Mouse (Mus musculus) MEL (cell line): ENCODE results near the gene Gm42715.
"Not testable (repeated sequence)": the region's sequence is repeated elsewhere in the genome, so short reads cannot be mapped to it uniquely, and the experiment has no call there.

Source experiments
- CHD1 ChIP-seq: IDR thresholded peaks from 2 replicates; pipeline ENCODE4 v1.6.1; 2012; ENCODE audit warnings: low read depth, mild to moderate bottlenecking, inconsistent platforms, low read length, improper control_type of control experiment
- CTCF ChIP-seq, 3 experiments: IDR thresholded peaks in 2 of 3; conservative IDR thresholded peaks in 1 of 3; 2 replicates each; pipeline ENCODE4 v1.5.1; 2011 to 2012; ENCODE audit warnings: low read length in 3 of 3, low read depth in 2 of 3, mild to moderate bottlenecking in 2 of 3, improper control_type of control experiment in 1 of 3, inconsistent platforms in 1 of 3, mixed read lengths in 1 of 3, moderate library complexity in 1 of 3; ENCODE audit not compliant: control insufficient read depth in 1 of 3, insufficient read depth in 1 of 3, poor library complexity in 1 of 3, severe bottlenecking in 1 of 3
- EP300 ChIP-seq, 2 experiments: IDR thresholded peaks; 2 replicates each; pipeline ENCODE4 v1.6.1; 2011; ENCODE audit warnings: improper control_type of control experiment in 2 of 2, low read length in 2 of 2, low read depth in 1 of 2, mild to moderate bottlenecking in 1 of 2
- GABPA ChIP-seq: IDR thresholded peaks from 2 replicates; pipeline ENCODE4 v1.6.1; 2012; ENCODE audit warnings: low read depth, mild to moderate bottlenecking, inconsistent platforms, low read length, improper control_type of control experiment, moderate library complexity
- MAFK ChIP-seq: IDR thresholded peaks from 2 replicates; pipeline ENCODE4 v1.6.1; 2011; ENCODE audit warnings: low read depth, mild to moderate bottlenecking, low read length, improper control_type of control experiment, borderline replicate concordance
- MEF2A ChIP-seq: IDR thresholded peaks from 2 replicates; pipeline ENCODE4 v1.6.1; 2014; ENCODE audit warnings: low read depth, mild to moderate bottlenecking, inconsistent platforms, low read length, improper control_type of control experiment; ENCODE audit not compliant: poor library complexity, insufficient replicate concordance, severe bottlenecking; ENCODE audit errors: extremely low read depth
- MYC ChIP-seq: IDR thresholded peaks from 2 replicates; pipeline ENCODE4 v1.6.1; 2011; ENCODE audit warnings: low read depth, mild to moderate bottlenecking, low read length, improper control_type of control experiment, moderate library complexity
- POLR2A ChIP-seq, 2 experiments: IDR thresholded peaks; 2 replicates each; pipeline ENCODE4 v1.6.1; 2011 to 2012; ENCODE audit warnings: low read length in 2 of 2, mild to moderate bottlenecking in 2 of 2, control low read depth in 1 of 2, improper control_type of control experiment in 1 of 2, low read depth in 1 of 2, moderate library complexity in 1 of 2; ENCODE audit not compliant: control insufficient read depth in 1 of 2, insufficient read depth in 1 of 2, poor library complexity in 1 of 2
- SIN3A ChIP-seq: IDR thresholded peaks from 2 replicates; pipeline ENCODE4 v1.6.1; 2012; ENCODE audit warnings: low read length, improper control_type of control experiment, inconsistent platforms
- TAL1 ChIP-seq: IDR thresholded peaks from 2 replicates; pipeline ENCODE4 v1.6.1; 2012; ENCODE audit warnings: mild to moderate bottlenecking, inconsistent platforms, low read length, moderate library complexity, mixed read lengths
- UBTF ChIP-seq: IDR thresholded peaks from 2 replicates; pipeline ENCODE4 v1.6.1; 2012; ENCODE audit warnings: low read depth, mild to moderate bottlenecking, inconsistent platforms, low read length, improper control_type of control experiment, moderate library complexity, borderline replicate concordance; ENCODE audit not compliant: insufficient read depth
- ZMIZ1 ChIP-seq: IDR thresholded peaks from 2 replicates; pipeline ENCODE4 v1.6.1; 2012; ENCODE audit warnings: low read depth, mild to moderate bottlenecking, inconsistent platforms, low read length, improper control_type of control experiment, moderate library complexity

- TF ChIP-seq UBTF; CHD1; CTCF (IDR thresholded peaks at IDR 0.05 in 2 of 3, conservative IDR thresholded peaks at IDR 0.05 in 1 of 3; ENCODE audit: control insufficient read depth in 1 of 3, insufficient read depth in 1 of 3, low read depth in 2 of 3, low read length in 3 of 3, poor library complexity in 1 of 3, severe bottlenecking in 1 of 3); POLR2A (IDR thresholded peaks at IDR 0.05; ENCODE audit: control insufficient read depth in 1 of 2, insufficient read depth in 1 of 2, low read depth in 1 of 2, low read length in 2 of 2, poor library complexity in 1 of 2); EP300 (IDR thresholded peaks at IDR 0.05; ENCODE audit: low read depth in 1 of 2, low read length in 2 of 2); ZMIZ1; MEF2A; GABPA; MYC; SIN3A; TAL1: not testable (repeated sequence)
- 0 out of 2 replicates have a peak, but pooled peaks have one; percentile 39 for TF ChIP-seq MAFK
These were observed 9.6 kb upstream of the Gm42715 start for GRCm38 (mm10) chr7:127509830-127510229.
